Mouse (Mus musculus) kidney, embryonic 14.5 days (tissue): ENCODE data around the gene Pdcd5. TPM values are rescaled to one million over a fixed set of nuclear protein-coding genes. Genes with fewer than 3 reads are reported as not detected.
A peak's percentile ranks its signal among the peaks of the same experiment; 100 is the strongest.

Source experiments
- ATAC-seq: fragments of 200-750 bp; cut with Nextera tagmentation; 2 replicates; pipeline ENCODE4 v1.8.0; 2017; ENCODE audit warnings: moderate number of reproducible peaks, mild to moderate bottlenecking, moderate TSS enrichment, moderate library complexity; ENCODE audit not compliant: low FRiP score, low TSS enrichment
- H3K27ac ChIP-seq: fragments of 300-500 bp; sonication (generic); 2 replicates; pipeline ENCODE4 v1.5.1; 2014; ENCODE audit warnings: low read depth, mild to moderate bottlenecking, low read length, moderate library complexity, mixed read lengths
- H3K27me3 ChIP-seq: fragments of 300-500 bp; sonication (generic); 2 replicates; pipeline ENCODE4 v1.6.1; 2014; ENCODE audit warnings: mild to moderate bottlenecking, low read length; ENCODE audit not compliant: control insufficient read depth, insufficient read depth
- H3K36me3 ChIP-seq: fragments of 300-500 bp; sonication (generic); 2 replicates; pipeline ENCODE4 v1.6.1; 2014; ENCODE audit warnings: low read length, mixed read lengths; ENCODE audit not compliant: control insufficient read depth, insufficient read depth
- H3K4me1 ChIP-seq: fragments of 300-500 bp; sonication (generic); 2 replicates; pipeline ENCODE4 v1.6.1; 2014; ENCODE audit warnings: low read length, mixed read lengths; ENCODE audit not compliant: control insufficient read depth, insufficient read depth
- H3K4me2 ChIP-seq: fragments of 300-500 bp; sonication (generic); replicated peaks from 2 replicates; pipeline ENCODE4 v1.6.1; 2014; ENCODE audit warnings: low read depth, mild to moderate bottlenecking, low read length
- H3K4me3 ChIP-seq: fragments of 300-500 bp; sonication (generic); 2 replicates; pipeline ENCODE4 v1.5.1; 2014; ENCODE audit warnings: mild to moderate bottlenecking, low read length
- H3K9ac ChIP-seq: fragments of 300-500 bp; sonication (generic); 2 replicates; pipeline ENCODE4 v1.6.1; 2014; ENCODE audit warnings: low read depth, mild to moderate bottlenecking, low read length, moderate library complexity
- H3K9me3 ChIP-seq: fragments of 300-500 bp; sonication (generic); 2 replicates; pipeline ENCODE4 v1.6.1; 2016; ENCODE audit warnings: low read length; ENCODE audit not compliant: control insufficient read depth
- WGBS: fragments of 180-500 bp; shearing (Covaris S2); extraction: QIAGEN DNeasy Blood & Tissue Kit; methylation state at CpG from one replicate; pipeline ENCODE4 v1.1.7; 2014; 5-methylcytosine and 5-hydroxymethylcytosine counted together
- polyA plus RNA-seq: library from polyadenylated mRNA; unstranded; fragments of >200 nt; fragmentation: Nextera tagmentation; extraction: Ambion mirVana; gene quantifications from 2 replicates; pipeline ENCODE4 v1.2.1, GENCODE M21; 2014

The Pdcd5 gene
- polyA plus RNA-seq, 1 experiment from 2014 or later, result 288 TPM

- no peak overlapping the region for H3K27ac ChIP-seq
- H3K4me1 ChIP-seq, result peaks cover 11% of the 10 kb centered on the region
- H3K4me2 ChIP-seq, result no peak overlapping the region
- ATAC-seq, result no peak
- H3K27me3 ChIP-seq, result no peaks in the 10 kb centered on the region
- no peak overlapping the region for H3K9ac ChIP-seq
- H3K4me3 ChIP-seq, result no peak overlapping the region
- no peaks in the 10 kb centered on the region for H3K9me3 ChIP-seq
- WGBS, result 84% methylated on average over 6 of the region's 6 CpGs
- no peaks in the 10 kb centered on the region for H3K36me3 ChIP-seq
These were observed 36.2 kb upstream of the Pdcd5 start for GRCm38 (mm10) chr7:35683409-35684122.

GRCm38 (mm10) chr7:35681559-35681958, 34.2 kb upstream of the Pdcd5 start:
- H3K9me3 ChIP-seq, result no peaks in the 10 kb centered on the region
- 0 out of 2 replicates have a peak, but pooled peaks cover 4% of the 10 kb centered on the region for H3K4me1 ChIP-seq
- no peak overlapping the region for H3K4me2 ChIP-seq
- WGBS, result 81% methylated on average over 3 of the region's 3 CpGs
- H3K4me3 ChIP-seq, result no peak overlapping the region
- ATAC-seq, result no peak
- H3K27me3 ChIP-seq, result no peaks in the 10 kb centered on the region
- no peaks in the 10 kb centered on the region for H3K36me3 ChIP-seq
- H3K9ac ChIP-seq, result no peak overlapping the region
- no peak overlapping the region for H3K27ac ChIP-seq

GRCm38 (mm10) chr7:35678976-35679375, 31.7 kb upstream of the Pdcd5 start:
- Histone ChIP-seq H3K27ac (no peak overlapping the region), H3K4me1 (no peaks in the 10 kb centered on the region), H3K27me3 (no peaks in the 10 kb centered on the region), H3K4me3 (no peak overlapping the region), H3K4me2 (no peak overlapping the region), H3K36me3 (no peaks in the 10 kb centered on the region), H3K9me3 (no peaks in the 10 kb centered on the region), H3K9ac (no peak overlapping the region)
- ATAC-seq, result no peak
- WGBS, result 75% methylated on average over 4 of the region's 4 CpGs

- H3K9me3 ChIP-seq, result no peaks in the 10 kb centered on the region
- H3K4me2 ChIP-seq, result no peak overlapping the region
- WGBS, result 62% methylated on average over 18 of the region's 18 CpGs
- H3K4me1 ChIP-seq, result 0 out of 2 replicates have a peak, but pooled peaks cover 8% of the 10 kb centered on the region
- no peaks in the 10 kb centered on the region for H3K36me3 ChIP-seq
- ATAC-seq, result no peak
- H3K4me3 ChIP-seq, result no peak overlapping the region
- H3K27ac ChIP-seq, result no peak overlapping the region
- H3K27me3 ChIP-seq, result no peaks in the 10 kb centered on the region
- no peak overlapping the region for H3K9ac ChIP-seq
These were observed 21.0 kb upstream of the Pdcd5 start for GRCm38 (mm10) chr7:35668066-35669041.

GRCm38 (mm10) chr7:35663790-35664376, 16.6 kb upstream of the Pdcd5 start:
- H3K27ac ChIP-seq, result no peak overlapping the region
- H3K27me3 ChIP-seq, result no peaks in the 10 kb centered on the region
- no peak overlapping the region for H3K4me2 ChIP-seq
- no peaks in the 10 kb centered on the region for H3K36me3 ChIP-seq
- H3K4me1 ChIP-seq, result 0 out of 2 replicates have a peak, but pooled peaks cover 10% of the 10 kb centered on the region
- peaks cover 7% of the 10 kb centered on the region; the same call in 1 of the 2 replicates for H3K9me3 ChIP-seq
- H3K4me3 ChIP-seq, result no peak overlapping the region
- no peak overlapping the region for H3K9ac ChIP-seq
- ATAC-seq, result peak; percentile 90
- 35% methylated on average over 16 of the region's 16 CpGs for WGBS

GRCm38 (mm10) chr7:35659173-35659572, 11.9 kb upstream of the Pdcd5 start:
- H3K36me3 ChIP-seq, result no peaks in the 10 kb centered on the region
- H3K9ac ChIP-seq, result no peak overlapping the region
- no peaks in the 10 kb centered on the region for H3K27me3 ChIP-seq
- 0 out of 2 replicates have a peak, but pooled peaks cover 10% of the 10 kb centered on the region for H3K4me1 ChIP-seq
- no peak for ATAC-seq
- peaks cover 7% of the 10 kb centered on the region; the same call in 1 of the 2 replicates for H3K9me3 ChIP-seq
- H3K4me3 ChIP-seq, result no peak overlapping the region
- H3K27ac ChIP-seq, result no peak overlapping the region
- WGBS, result 58% methylated on average over 3 of the region's 3 CpGs
- H3K4me2 ChIP-seq, result no peak overlapping the region

- H3K9me3 ChIP-seq, result peaks cover 7% of the 10 kb centered on the region; the same call in 1 of the 2 replicates
- no peak for ATAC-seq
- no peak overlapping the region for H3K4me3 ChIP-seq
- no peak overlapping the region for H3K27ac ChIP-seq
- H3K4me2 ChIP-seq, result no peak overlapping the region
- H3K4me1 ChIP-seq, result no peaks in the 10 kb centered on the region
- H3K36me3 ChIP-seq, result no peaks in the 10 kb centered on the region
- no peaks in the 10 kb centered on the region for H3K27me3 ChIP-seq
- no peak overlapping the region for H3K9ac ChIP-seq
- 53% methylated on average over 6 of the region's 6 CpGs for WGBS
These were observed 10.5 kb upstream of the Pdcd5 start for GRCm38 (mm10) chr7:35657829-35658228.

- 85% methylated on average over 10 of the region's 10 CpGs for WGBS
- no peak for ATAC-seq
- H3K4me3 ChIP-seq, result no peak overlapping the region
These were observed 4.4 kb upstream of the Pdcd5 start for GRCm38 (mm10) chr7:35651583-35652270.

More at GRCm38 (mm10) chr7:35651583-35652270, 4.4 kb upstream of the Pdcd5 start:
- no peaks in the 10 kb centered on the region for H3K4me1 ChIP-seq
- no peak overlapping the region for H3K9ac ChIP-seq
- no peaks in the 10 kb centered on the region for H3K27me3 ChIP-seq
- no peaks in the 10 kb centered on the region for H3K36me3 ChIP-seq
- H3K4me2 ChIP-seq, result no peak overlapping the region
- 0 out of 2 replicates have a peak, but pooled peaks cover 5% of the 10 kb centered on the region for H3K9me3 ChIP-seq
- H3K27ac ChIP-seq, result no peak overlapping the region
